Mouse (Mus musculus): ENCODE results near the gene Cacna1d.

GRCm38 (mm10) chr14:30018463-30018801 is 472.8 kb downstream of the Cacna1d start:
- TF ChIP-seq CTCF (IDR thresholded peaks at IDR 0.05; ENCODE audit: low read depth, low read length) (no peak), POLR2A (IDR thresholded peaks at IDR 0.05; ENCODE audit: borderline replicate concordance, low read depth, low read length) (no peak)
